Mouse (Mus musculus) thymus, adult 2 months (tissue): ENCODE results near the gene Raly.

Source experiments
- CTCF ChIP-seq: fragments of 200-500 bp; IDR thresholded peaks from 2 replicates; pipeline ENCODE4 v1.5.1; 2012; ENCODE audit warnings: mild to moderate bottlenecking, control low read depth, low read length, moderate library complexity, borderline replicate concordance; ENCODE audit not compliant: control insufficient read depth, poor library complexity, insufficient read depth; ENCODE audit errors: extremely low read depth
- POLR2A ChIP-seq: fragments of 200-500 bp; IDR thresholded peaks from 2 replicates; pipeline ENCODE4 v1.6.1; 2012; ENCODE audit warnings: mild to moderate bottlenecking, low read length, control low read depth, moderate library complexity; ENCODE audit not compliant: control insufficient read depth, poor library complexity, insufficient read depth; ENCODE audit errors: extremely low read depth

DNA sequence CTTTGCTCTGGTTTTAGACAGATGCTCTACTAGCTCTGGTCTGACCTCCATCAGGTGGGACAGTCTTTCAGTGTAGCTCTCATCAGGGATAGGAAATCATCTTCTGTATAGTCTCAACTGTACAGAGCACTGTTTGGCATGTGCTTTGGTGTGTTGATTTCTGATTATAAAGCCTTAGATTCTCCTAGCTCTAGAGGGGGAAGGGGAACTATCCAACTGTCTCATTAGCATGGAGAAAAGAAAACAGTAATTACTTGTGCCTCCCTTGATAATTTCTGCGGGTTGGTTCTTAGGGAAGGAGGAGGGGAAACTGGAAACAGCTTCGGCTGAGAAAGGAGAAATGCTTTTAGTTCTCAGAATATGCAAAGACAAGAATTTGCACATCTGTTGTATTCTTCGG is 26.2 kb downstream of the Raly start:
- no peak for TF ChIP-seq CTCF
- TF ChIP-seq POLR2A = no peak
